Mouse (Mus musculus) liver, adult 2 months (tissue): ENCODE data around the gene Camkmt. TPM values are rescaled to one million over a fixed set of nuclear protein-coding genes. Genes with fewer than 3 reads are reported as not detected.

Experiments used
- DNase-seq: peaks from one replicate; pipeline ENCODE4 v3.0.0-alpha.2; 2011; ENCODE audit warnings: low read depth, low spot score; ENCODE audit errors: extremely low read depth
- H3K27ac ChIP-seq: fragments of 200-500 bp; replicated peaks from 2 replicates; pipeline ENCODE4 v1.5.1; 2012; ENCODE audit warnings: low read depth, mild to moderate bottlenecking, control low read depth, inconsistent platforms, low read length; ENCODE audit not compliant: insufficient read depth
- H3K27me3 ChIP-seq: fragments of 200-500 bp; 2 replicates; pipeline ENCODE4 v1.6.1; 2012; ENCODE audit warnings: mild to moderate bottlenecking, moderate library complexity, low read length, inconsistent platforms; ENCODE audit not compliant: control insufficient read depth, insufficient read depth
- H3K36me3 ChIP-seq: fragments of 200-500 bp; 2 replicates; pipeline ENCODE4 v1.6.1; 2012; ENCODE audit warnings: low read length, inconsistent platforms; ENCODE audit not compliant: control insufficient read depth, insufficient read depth
- H3K4me1 ChIP-seq: fragments of 200-500 bp; 2 replicates; pipeline ENCODE4 v1.6.1; 2011; ENCODE audit warnings: low read length; ENCODE audit not compliant: control insufficient read depth, insufficient read depth
- H3K4me3 ChIP-seq: fragments of 200-500 bp; 2 replicates; pipeline ENCODE4 v1.5.1; 2011; ENCODE audit warnings: low read depth, mild to moderate bottlenecking, control low read depth, low read length, moderate library complexity; ENCODE audit not compliant: insufficient read depth
- H3K79me2 ChIP-seq: fragments of 200-500 bp; 2 replicates; pipeline ENCODE4 v1.6.1; 2012; ENCODE audit warnings: inconsistent platforms, mild to moderate bottlenecking, low read length, moderate library complexity; ENCODE audit not compliant: control insufficient read depth, insufficient read depth
- H3K9ac ChIP-seq: fragments of 200-500 bp; 2 replicates; pipeline ENCODE4 v1.6.1; 2012; ENCODE audit warnings: low read depth, mild to moderate bottlenecking, control low read depth, inconsistent platforms, low read length
- CTCF ChIP-seq: fragments of 200-500 bp; IDR thresholded peaks from 2 replicates; pipeline ENCODE4 v1.5.1; 2011; ENCODE audit warnings: low read depth, low read length, control low read depth
- POLR2A ChIP-seq: fragments of 200-500 bp; IDR thresholded peaks from 2 replicates; pipeline ENCODE4 v1.6.1; 2011; ENCODE audit warnings: low read length, control low read depth; ENCODE audit not compliant: insufficient read depth; ENCODE audit errors: extremely low read depth
- WGBS: fragments of 180-500 bp; shearing (Covaris S2); methylation state at CpG from one replicate; pipeline ENCODE4 v1.1.7; 2018; 5-methylcytosine and 5-hydroxymethylcytosine counted together
- polyA plus RNA-seq: library from polyadenylated mRNA; depleted of rRNA; stranded (reverse); fragments of >200 nt; gene quantifications from 2 replicates; pipeline ENCODE4 v1.2.3, GENCODE M21; 2012
- total RNA-seq: library from RNA; depleted of rRNA; stranded (reverse); fragments of >200 nt; gene quantifications from 2 replicates; pipeline ENCODE4 v1.2.3, GENCODE M21; 2014

The Camkmt gene
- total and polyA plus RNA-seq, 2 experiments: 1.7 to 2.0 TPM

- Histone ChIP-seq H3K36me3 (no peaks in the 10 kb centered on the region), H3K27me3 (no peaks in the 10 kb centered on the region), H3K4me1 (no peaks in the 10 kb centered on the region), H3K27ac (no peak overlapping the region), H3K9ac (no peak overlapping the region), H3K4me3 (no peak overlapping the region), H3K79me2 (no peaks in the 10 kb centered on the region)
- DNase-seq: no peak
- TF ChIP-seq POLR2A (no peak), CTCF (no peak)
- 65% methylated on average over 8 of the region's 8 CpGs for WGBS
Measured at GRCm38 (mm10) chr17:85432923-85433322, 342.6 kb downstream of the Camkmt start.

DNA sequence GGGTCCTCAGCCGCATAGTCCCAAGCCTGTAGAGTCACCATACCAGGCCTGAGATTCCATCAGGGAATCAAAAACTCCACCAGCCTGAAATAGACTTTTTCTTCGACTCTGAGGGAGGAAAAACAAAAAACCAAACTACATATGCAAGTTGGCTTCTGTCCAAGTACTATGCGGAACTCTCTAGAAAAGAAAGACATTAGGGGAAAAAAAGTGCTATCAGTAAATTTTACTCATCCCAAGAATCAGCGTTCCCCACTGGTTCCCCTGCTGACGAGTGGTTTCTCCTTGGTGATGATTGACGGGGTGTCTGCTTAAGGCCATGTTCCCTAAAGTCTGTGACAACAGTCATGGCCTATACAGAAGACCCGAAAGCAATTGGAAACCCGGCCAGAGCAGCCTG, 352.7 kb downstream of the Camkmt start:
- Histone ChIP-seq H3K9ac (no peak overlapping the region), H3K27me3 (no peaks in the 10 kb centered on the region), H3K79me2 (no peaks in the 10 kb centered on the region), H3K4me1 (no peaks in the 10 kb centered on the region), H3K36me3 (no peaks in the 10 kb centered on the region), H3K4me3 (no peak overlapping the region), H3K27ac (no peak overlapping the region)
- TF ChIP-seq POLR2A (no peak), CTCF (no peak)
- 87% methylated on average over 8 of the region's 8 CpGs for WGBS
- DNase-seq: no peak

GRCm38 (mm10) chr17:85454419-85454983, 364.1 kb downstream of the Camkmt start:
- no peaks in the 10 kb centered on the region for H3K4me1 ChIP-seq
- no peak overlapping the region for H3K27ac ChIP-seq
- 10% methylated on average over 23 of the region's 23 CpGs for WGBS
- no peak overlapping the region for H3K9ac ChIP-seq
- no peaks in the 10 kb centered on the region for H3K79me2 ChIP-seq
- TF ChIP-seq POLR2A (no peak), CTCF (no peak)
- H3K4me3 ChIP-seq: no peak overlapping the region
- no peaks in the 10 kb centered on the region for H3K36me3 ChIP-seq
- 0 out of 2 replicates have a peak, but pooled peaks cover 4% of the 10 kb centered on the region for H3K27me3 ChIP-seq
- DNase-seq: no peak

DNA sequence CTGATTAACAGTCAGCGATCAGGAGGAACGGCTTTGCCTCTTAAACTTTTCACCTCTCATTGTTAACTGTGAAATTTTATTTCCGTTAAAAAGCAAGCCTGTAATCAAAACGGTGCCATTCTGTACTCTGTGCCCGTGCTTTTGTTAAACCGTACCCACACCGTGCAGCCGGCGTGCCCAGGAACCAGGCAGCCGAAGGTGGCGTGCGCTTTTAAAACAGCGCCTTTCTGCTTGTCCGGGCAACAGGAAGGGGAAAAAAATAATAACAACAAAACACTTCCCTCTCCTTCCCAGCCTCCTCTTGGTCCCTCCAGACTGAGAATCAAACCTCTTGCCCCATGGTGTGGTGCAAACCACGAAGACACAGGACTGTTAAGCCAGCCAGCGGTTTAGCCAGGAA, 364.7 kb downstream of the Camkmt start:
- no peak for DNase-seq
- Histone ChIP-seq H3K9ac (no peak overlapping the region), H3K79me2 (no peaks in the 10 kb centered on the region), H3K4me3 (no peak overlapping the region), H3K4me1 (no peaks in the 10 kb centered on the region), H3K27ac (no peak overlapping the region), H3K36me3 (no peaks in the 10 kb centered on the region), H3K27me3 (0 out of 2 replicates have a peak, but pooled peaks cover 4% of the 10 kb centered on the region)
- 8% methylated on average over 16 of the region's 16 CpGs for WGBS
- TF ChIP-seq POLR2A (no peak), CTCF (no peak)

GRCm38 (mm10) chr17:85458075-85458474, 367.7 kb downstream of the Camkmt start:
- Histone ChIP-seq H3K36me3 (no peaks in the 10 kb centered on the region), H3K27me3 (0 out of 2 replicates have a peak, but pooled peaks cover 4% of the 10 kb centered on the region), H3K4me1 (no peaks in the 10 kb centered on the region), H3K9ac (no peak overlapping the region), H3K79me2 (no peaks in the 10 kb centered on the region), H3K27ac (no peak overlapping the region), H3K4me3 (no peak overlapping the region)
- TF ChIP-seq POLR2A (no peak), CTCF (no peak)
- WGBS: 14% methylated on average over 14 of the region's 14 CpGs
- no peak for DNase-seq

DNA sequence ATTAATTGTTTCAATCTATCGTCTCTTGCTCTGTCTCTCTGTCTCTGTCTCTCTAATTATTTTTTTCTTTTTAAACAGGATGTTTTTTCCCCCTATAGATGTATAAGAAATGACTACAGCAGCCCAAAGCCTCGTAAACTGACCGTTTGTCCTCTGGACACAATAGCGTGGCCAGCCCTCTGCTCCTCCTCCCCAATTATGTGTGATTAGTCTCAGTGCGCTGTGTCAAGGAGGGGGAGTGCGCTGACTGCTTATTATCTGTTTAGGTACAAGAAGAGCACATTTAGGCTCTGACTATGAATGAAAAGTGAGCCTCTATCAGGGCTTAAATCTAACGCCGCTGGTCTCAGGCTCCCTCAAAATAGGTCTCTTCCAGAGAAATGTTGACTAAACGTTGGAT, 368.2 kb downstream of the Camkmt start:
- H3K9ac ChIP-seq: no peak overlapping the region
- H3K79me2 ChIP-seq: no peaks in the 10 kb centered on the region
- no peak for DNase-seq
- no peaks in the 10 kb centered on the region for H3K4me1 ChIP-seq
- TF ChIP-seq POLR2A: no peak
- no peak for TF ChIP-seq CTCF
- H3K4me3 ChIP-seq: no peak overlapping the region
- no peak overlapping the region for H3K27ac ChIP-seq
- no peaks in the 10 kb centered on the region for H3K36me3 ChIP-seq
- WGBS: 34% methylated on average over 9 of the region's 9 CpGs
- H3K27me3 ChIP-seq: 0 out of 2 replicates have a peak, but pooled peaks cover 4% of the 10 kb centered on the region
